Mouse (Mus musculus) hindbrain, embryonic 12.5 days (tissue): ENCODE measurements around the gene Nemf. TPM values are rescaled to one million over a fixed set of nuclear protein-coding genes. Genes with fewer than 3 reads are reported as not detected.
A peak's percentile ranks its signal among the peaks of the same experiment; 100 is the strongest.
"Not testable (repeated sequence)": the region's sequence is repeated elsewhere in the genome, so short reads cannot be mapped to it uniquely, and the experiment has no call there.

Experiments
- ATAC-seq: fragments of 200-750 bp; cut with Nextera tagmentation; 2 replicates; pipeline ENCODE4 v1.8.0; 2017; ENCODE audit warnings: moderate TSS enrichment; ENCODE audit not compliant: low FRiP score
- H3K27ac ChIP-seq: fragments of 300-500 bp; sonication (generic); 2 replicates; pipeline ENCODE4 v1.5.1; 2016; ENCODE audit warnings: mild to moderate bottlenecking
- H3K27me3 ChIP-seq: fragments of 300-500 bp; sonication (generic); 2 replicates; pipeline ENCODE4 v1.6.1; 2016; ENCODE audit warnings: mild to moderate bottlenecking
- H3K36me3 ChIP-seq: fragments of 300-500 bp; sonication (generic); 2 replicates; pipeline ENCODE4 v1.6.1; 2016; ENCODE audit warnings: mild to moderate bottlenecking
- H3K4me1 ChIP-seq: fragments of 300-500 bp; sonication (generic); 2 replicates; pipeline ENCODE4 v1.6.1; 2016
- H3K4me2 ChIP-seq: fragments of 300-500 bp; sonication (generic); replicated peaks from 2 replicates; pipeline ENCODE4 v1.6.1; 2016; ENCODE audit warnings: mild to moderate bottlenecking
- H3K4me3 ChIP-seq: fragments of 300-500 bp; sonication (generic); 2 replicates; pipeline ENCODE4 v1.5.1; 2016; ENCODE audit warnings: mild to moderate bottlenecking
- H3K9ac ChIP-seq: fragments of 300-500 bp; sonication (generic); 2 replicates; pipeline ENCODE4 v1.6.1; 2016; ENCODE audit warnings: mild to moderate bottlenecking, moderate library complexity
- H3K9me3 ChIP-seq: fragments of 300-500 bp; sonication (generic); replicated peaks from 2 replicates; pipeline ENCODE4 v1.6.1; 2016; ENCODE audit warnings: mild to moderate bottlenecking
- WGBS: fragments of 180-500 bp; shearing (Covaris S2); methylation state at CpG from one replicate; pipeline ENCODE4 v1.1.7; 2016; 5-methylcytosine and 5-hydroxymethylcytosine counted together
- polyA plus RNA-seq: library from polyadenylated mRNA; unstranded; fragments of >200 nt; fragmentation: Nextera tagmentation; extraction: Ambion mirVana; gene quantifications from 2 replicates; pipeline ENCODE4 v1.2.1, GENCODE M21; 2016

Nemf gene
- polyA plus RNA-seq, 1 experiment from 2014 or later: 90.7 TPM

- Histone ChIP-seq H3K9me3 (no peaks in the 10 kb centered on the region), H3K4me1 (no peaks in the 10 kb centered on the region), H3K36me3 (no peaks in the 10 kb centered on the region), H3K27me3 (no peaks in the 10 kb centered on the region), H3K4me2 (no peak overlapping the region), H3K4me3 (no peak overlapping the region), H3K9ac (no peak overlapping the region), H3K27ac (no peak overlapping the region)
- no peak for ATAC-seq
- 83% methylated on average over 6 of the region's 6 CpGs for WGBS
Observed at GRCm38 (mm10) chr12:69385542-69386280, 28.7 kb upstream of the Nemf start.

DNA sequence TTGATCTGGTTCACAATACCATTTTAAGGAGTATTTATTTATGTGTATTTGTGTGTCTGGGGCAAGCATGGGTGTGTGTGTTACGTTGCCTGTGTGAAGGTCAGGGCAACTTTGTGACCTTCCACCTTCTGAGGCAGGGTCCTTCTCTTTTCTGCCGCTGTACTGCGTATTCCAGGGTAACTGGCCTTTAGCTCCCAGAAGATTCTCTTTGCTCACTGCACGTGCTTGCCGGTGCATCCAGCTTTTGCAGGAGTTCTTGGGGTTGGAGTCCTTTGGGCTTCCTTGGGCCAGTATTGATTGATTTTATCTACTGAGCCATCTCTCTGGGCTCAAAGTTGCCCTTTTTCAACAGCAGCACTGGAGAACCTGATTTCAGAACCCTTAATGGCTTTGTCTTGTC lies 27.6 kb upstream of the Nemf start:
- Histone ChIP-seq H3K4me3 (no peak overlapping the region), H3K27ac (no peak overlapping the region), H3K36me3 (no peaks in the 10 kb centered on the region), H3K4me2 (no peak overlapping the region), H3K9ac (no peak overlapping the region), H3K4me1 (no peaks in the 10 kb centered on the region), H3K9me3 (no peaks in the 10 kb centered on the region), H3K27me3 (no peaks in the 10 kb centered on the region)
- ATAC-seq: no peak
- 91% methylated on average over 5 of the region's 5 CpGs for WGBS

- no peak overlapping the region for H3K4me2 ChIP-seq
- no peaks in the 10 kb centered on the region for H3K36me3 ChIP-seq
- H3K27me3 ChIP-seq: no peaks in the 10 kb centered on the region
- no peak overlapping the region for H3K27ac ChIP-seq
- no peaks in the 10 kb centered on the region for H3K9me3 ChIP-seq
- no peaks in the 10 kb centered on the region for H3K4me1 ChIP-seq
- 89% methylated on average over 1 of the region's 1 CpGs for WGBS
- H3K9ac ChIP-seq: no peak overlapping the region
- H3K4me3 ChIP-seq: no peak overlapping the region
- ATAC-seq: no peak
Observed at GRCm38 (mm10) chr12:69382880-69383279, 25.9 kb upstream of the Nemf start.

DNA sequence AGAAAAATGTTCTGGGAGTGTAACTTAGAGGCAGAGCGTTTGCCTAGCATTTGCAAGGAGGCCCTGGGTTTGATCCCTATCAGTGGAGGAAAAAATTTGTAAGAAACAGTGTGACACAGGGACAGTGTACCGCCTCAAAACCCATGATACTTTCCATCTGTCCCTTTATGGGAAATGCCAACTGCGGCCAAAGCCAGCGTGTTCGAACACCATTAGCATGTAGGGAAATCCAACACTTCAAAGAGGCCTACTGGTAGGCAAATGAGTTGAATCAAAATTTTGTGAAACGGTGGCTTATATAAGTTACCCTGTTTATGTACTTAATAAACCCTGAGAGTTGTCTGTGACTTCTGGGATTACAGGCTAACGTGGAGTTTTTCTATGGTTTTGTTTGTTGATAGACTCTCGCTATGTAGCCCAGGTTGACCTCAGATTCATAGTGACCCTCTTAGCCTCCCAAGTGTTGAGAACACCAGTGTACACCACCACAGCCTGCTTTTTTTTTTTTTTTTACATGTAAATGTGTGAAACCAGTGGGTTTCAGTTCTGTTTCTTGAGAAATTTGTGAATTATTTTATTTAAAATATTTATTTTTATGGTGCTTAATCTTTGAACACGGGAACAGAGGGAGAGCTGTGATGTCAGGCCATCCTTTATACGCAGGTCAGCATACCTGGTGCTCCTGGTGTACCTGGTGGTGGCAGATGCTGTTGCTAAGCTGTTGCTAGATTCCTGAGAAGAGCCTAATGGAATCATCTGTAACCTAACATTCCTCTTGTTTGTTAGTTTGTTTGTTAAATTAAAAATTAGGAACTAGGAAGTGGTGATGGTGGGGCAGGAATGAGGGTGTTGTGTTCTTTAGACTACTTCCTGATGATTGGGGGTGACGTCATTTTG lies 21.8 kb upstream of the Nemf start:
- H3K36me3 ChIP-seq: no peaks in the 10 kb centered on the region
- H3K9ac ChIP-seq: no peak overlapping the region
- no peak for ATAC-seq
- no peak overlapping the region for H3K27ac ChIP-seq
- no peak overlapping the region for H3K4me2 ChIP-seq
- H3K9me3 ChIP-seq: no peaks in the 10 kb centered on the region
- peaks cover 9% of the 10 kb centered on the region for H3K4me1 ChIP-seq
- H3K27me3 ChIP-seq: no peaks in the 10 kb centered on the region
- H3K4me3 ChIP-seq: no peak overlapping the region
- WGBS: 90% methylated on average over 11 of the region's 11 CpGs

GRCm38 (mm10) chr12:69377636-69378035 lies 20.7 kb upstream of the Nemf start:
- not testable (repeated sequence) for ATAC-seq, H3K9ac ChIP-seq, H3K36me3 ChIP-seq, H3K27ac ChIP-seq, H3K4me2 ChIP-seq, H3K4me3 ChIP-seq, H3K9me3 ChIP-seq, H3K27me3 ChIP-seq
- peaks cover 16% of the 10 kb centered on the region for H3K4me1 ChIP-seq
- WGBS: 94% methylated on average over 6 of the region's 6 CpGs

DNA sequence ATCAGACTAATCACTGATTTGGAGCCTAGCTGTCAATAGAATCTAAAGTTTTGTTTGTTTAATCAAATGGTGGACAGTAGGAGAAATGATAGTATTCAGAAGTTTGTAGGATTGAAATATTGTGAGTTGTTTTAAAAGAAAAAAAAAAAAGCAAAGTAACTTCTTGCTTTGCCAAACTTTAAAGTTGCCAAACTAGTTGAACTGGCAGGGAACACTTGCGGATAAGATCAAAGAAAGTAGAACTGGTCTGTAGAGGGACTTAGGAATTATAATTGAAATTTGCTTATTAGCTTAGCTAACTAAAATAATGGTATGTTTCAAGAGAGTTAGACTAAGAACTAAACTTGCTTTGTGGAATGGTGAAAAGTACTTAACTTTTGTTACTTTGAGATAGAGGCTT lies 20.2 kb upstream of the Nemf start:
- H3K27me3 ChIP-seq: no peaks in the 10 kb centered on the region
- H3K4me2 ChIP-seq: no peak overlapping the region
- H3K9me3 ChIP-seq: no peaks in the 10 kb centered on the region
- WGBS: 97% methylated on average over 1 of the region's 1 CpGs
- no peak overlapping the region for H3K27ac ChIP-seq
- H3K4me3 ChIP-seq: no peak overlapping the region
- ATAC-seq: no peak
- H3K36me3 ChIP-seq: no peaks in the 10 kb centered on the region
- no peak overlapping the region for H3K9ac ChIP-seq
- peaks cover 16% of the 10 kb centered on the region for H3K4me1 ChIP-seq

DNA sequence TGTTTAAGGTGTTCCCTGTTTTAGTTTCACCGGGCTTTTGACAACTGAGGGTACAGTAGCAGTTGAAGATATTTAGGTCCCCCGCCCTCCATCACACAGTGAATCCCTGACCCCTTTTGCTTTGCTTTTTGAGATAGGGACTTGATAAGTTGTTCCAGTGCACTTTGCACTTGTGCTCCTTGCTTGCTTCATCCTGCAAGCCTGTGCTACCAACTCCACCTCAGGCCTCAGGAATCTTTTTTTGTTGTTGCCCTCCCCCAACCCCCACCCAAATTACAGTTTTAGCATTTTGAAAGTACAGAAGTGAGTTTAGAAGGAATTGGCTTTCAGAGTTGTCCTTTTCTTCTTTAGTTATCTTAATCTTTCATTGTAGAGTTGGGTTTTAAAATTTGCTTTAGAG lies 19.2 kb upstream of the Nemf start:
- ATAC-seq: no peak
- H3K4me3 ChIP-seq: no peak overlapping the region
- no peak overlapping the region for H3K27ac ChIP-seq
- H3K27me3 ChIP-seq: no peaks in the 10 kb centered on the region
- no peak overlapping the region for H3K4me2 ChIP-seq
- WGBS: 82% methylated on average over 2 of the region's 2 CpGs
- no peaks in the 10 kb centered on the region for H3K36me3 ChIP-seq
- H3K4me1 ChIP-seq: peaks cover 18% of the 10 kb centered on the region
- H3K9ac ChIP-seq: no peak overlapping the region
- no peaks in the 10 kb centered on the region for H3K9me3 ChIP-seq

GRCm38 (mm10) chr12:69373850-69374766 lies 17.1 kb upstream of the Nemf start:
- H3K9ac ChIP-seq: peak overlapping the region; percentile 97
- H3K36me3 ChIP-seq: no peaks in the 10 kb centered on the region
- H3K27me3 ChIP-seq: no peaks in the 10 kb centered on the region
- H3K27ac ChIP-seq: no peak overlapping the region
- WGBS: 47% methylated on average over 11 of the region's 11 CpGs
- H3K4me2 ChIP-seq: peak overlapping the region; percentile 93
- no peaks in the 10 kb centered on the region for H3K9me3 ChIP-seq
- H3K4me1 ChIP-seq: peaks cover 18% of the 10 kb centered on the region
- H3K4me3 ChIP-seq: peak overlapping the region; percentile 97
- no peak for ATAC-seq

DNA sequence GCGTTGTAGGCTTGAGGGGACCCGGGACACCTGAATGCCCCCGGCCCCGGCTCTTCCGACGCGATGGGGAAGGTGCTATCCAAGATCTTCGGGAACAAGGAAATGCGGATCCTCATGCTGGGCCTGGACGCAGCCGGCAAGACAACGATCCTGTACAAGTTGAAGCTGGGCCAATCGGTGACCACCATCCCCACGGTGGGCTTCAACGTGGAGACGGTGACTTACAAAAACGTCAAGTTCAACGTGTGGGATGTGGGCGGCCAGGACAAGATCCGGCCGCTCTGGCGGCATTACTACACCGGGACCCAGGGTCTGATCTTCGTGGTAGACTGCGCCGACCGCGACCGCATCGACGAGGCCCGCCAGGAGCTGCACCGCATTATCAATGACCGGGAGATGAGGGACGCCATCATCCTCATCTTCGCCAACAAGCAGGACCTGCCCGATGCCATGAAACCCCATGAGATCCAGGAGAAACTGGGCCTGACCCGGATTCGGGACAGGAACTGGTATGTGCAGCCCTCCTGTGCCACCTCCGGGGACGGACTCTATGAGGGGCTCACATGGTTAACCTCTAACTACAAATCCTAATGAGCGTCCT lies 15.9 kb upstream of the Nemf start:
- Histone ChIP-seq H3K4me3 (peak overlapping the region; percentile 97), H3K9me3 (no peaks in the 10 kb centered on the region), H3K4me1 (peaks cover 18% of the 10 kb centered on the region), H3K9ac (peak overlapping the region; percentile 97), H3K27ac (peak overlapping the region; percentile 84), H3K4me2 (peak overlapping the region; percentile 93), H3K27me3 (no peaks in the 10 kb centered on the region), H3K36me3 (no peaks in the 10 kb centered on the region)
- ATAC-seq: peak; percentile 17
- WGBS: under 1% methylated on average over 42 of the region's 42 CpGs

GRCm38 (mm10) chr12:69371854-69372671 lies 15.1 kb upstream of the Nemf start, which contains the start of the genes Arf6 and Gm9887:
Gene Arf6 (plus strand): TSS chr12:69372150.
Gene Gm9887 (minus strand): TSS chr12:69372458.
- Histone ChIP-seq H3K36me3 (no peaks in the 10 kb centered on the region), H3K27me3 (no peaks in the 10 kb centered on the region), H3K4me2 (peak within 1 kb of the TSS; percentile 93), H3K9me3 (no peaks in the 10 kb centered on the region), H3K9ac (peak within 1 kb of the TSS; percentile 97), H3K4me3 (peak within 1 kb of the TSS; percentile 97), H3K4me1 (peaks cover 18% of the 10 kb centered on the region), H3K27ac (peak within 1 kb of the TSS; percentile 84)
- under 1% methylated on average over 87 of the region's 121 CpGs for WGBS
- ATAC-seq: peak; percentile 92

GRCm38 (mm10) chr12:69371421-69371853 lies 14.5 kb upstream of the Nemf start:
- H3K4me2 ChIP-seq: peak overlapping the region; percentile 93
- WGBS: 0% methylated on average over 24 of the region's 24 CpGs
- peak overlapping the region; percentile 84 for H3K27ac ChIP-seq
- no peaks in the 10 kb centered on the region for H3K36me3 ChIP-seq
- H3K4me1 ChIP-seq: peaks cover 18% of the 10 kb centered on the region
- peak; percentile 92 for ATAC-seq
- H3K4me3 ChIP-seq: peak overlapping the region; percentile 97
- H3K9me3 ChIP-seq: no peaks in the 10 kb centered on the region
- no peaks in the 10 kb centered on the region for H3K27me3 ChIP-seq
- peak overlapping the region; percentile 97 for H3K9ac ChIP-seq
